Comparison of ENCODE assay signal across 8 mouse cellular contexts in the genomic region with DNA sequence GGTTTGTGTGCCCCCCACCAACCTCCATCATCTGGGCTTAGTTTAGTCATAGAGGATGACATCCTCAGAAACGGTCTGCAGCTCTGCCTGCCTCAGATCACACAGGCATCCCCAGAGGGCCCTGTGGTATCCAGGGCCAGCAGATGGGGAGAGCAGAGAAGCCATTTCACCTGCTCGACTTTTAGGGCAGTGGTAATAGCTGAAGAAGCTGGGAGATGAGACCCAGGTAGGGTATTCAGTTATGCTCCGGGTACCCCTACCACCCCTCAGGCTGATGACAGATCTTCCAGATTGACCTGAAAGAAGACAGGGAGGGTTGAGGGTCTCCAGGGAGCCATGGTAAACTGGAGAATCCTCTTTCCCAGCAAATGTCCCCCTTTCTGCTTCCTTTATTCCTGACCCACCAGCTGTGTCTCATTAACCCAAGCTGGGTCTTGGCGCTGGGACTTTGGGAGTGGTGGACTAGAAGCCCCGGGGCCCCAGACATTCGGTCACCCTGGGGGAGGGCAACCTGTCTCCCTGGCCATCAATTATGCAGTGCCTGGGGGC. TPM values are rescaled to one million over a fixed set of nuclear protein-coding genes. Genes with fewer than 3 reads are reported as not detected.
A peak's percentile ranks its signal among the peaks of the same experiment; 100 is the strongest.
DNase-seq lines count a peak whose midpoint lies in the region; ATAC-seq and TF ChIP-seq lines count a peak whose summit lies in the region.

No protein-coding gene starts in this region.

- peak overlapping the region; percentile 90 for H3K27ac ChIP-seq in embryonic facial prominence, embryonic 15.5 days (replicated peaks)
- H3K27ac ChIP-seq in limb, embryonic 10.5 days = peak overlapping the region; percentile 84
- peak overlapping the region; percentile 72 for H3K27ac ChIP-seq in olfactory bulb, adult 2 months (ENCODE audit: insufficient read depth, low read depth, low read length)

- peak; percentile 8 for DNase-seq in layer of hippocampus, adult 11-12 months (ENCODE audit: low spot score)
- DNase-seq in layer of hippocampus, postnatal 25 days (ENCODE audit: extremely low spot score in 1 of 2, low spot score in 1 of 2) = no peak
- DNase-seq in limb, embryonic 10.5 days (ENCODE audit: low spot score) = peak; percentile 59
- no peak for DNase-seq in right cerebral cortex, adult 18-20 months
- DNase-seq in adrenal gland, postnatal 36 days = no peak
- DNase-seq in cerebellum, postnatal 4 days (ENCODE audit: low spot score in 2 of 2) = no peak

- TF ChIP-seq CTCF in olfactory bulb, adult 2 months (IDR thresholded peaks at IDR 0.05; ENCODE audit: insufficient read depth, low read depth, low read length) = no peak

- H3K36me3 ChIP-seq in embryonic facial prominence, embryonic 15.5 days = peaks cover 6% of the 10 kb centered on the region; the same call in 1 of the 2 replicates
- H3K36me3 ChIP-seq in limb, embryonic 10.5 days = peaks cover 20% of the 10 kb centered on the region

- 14% methylated on average over 6 of the region's 6 CpGs for WGBS in embryonic facial prominence, embryonic 15.5 days
- WGBS in limb, embryonic 10.5 days = 6% methylated on average over 6 of the region's 6 CpGs
- 18% methylated on average over 6 of the region's 6 CpGs for WGBS in olfactory bulb, adult 2 months

- peak overlapping the region; percentile 63 for H3K4me3 ChIP-seq in embryonic facial prominence, embryonic 15.5 days (replicated peaks)
- H3K4me3 ChIP-seq in limb, embryonic 10.5 days = peak overlapping the region; percentile 64
- peak overlapping the region; percentile 67; the same call in 1 of the 2 replicates for H3K4me3 ChIP-seq in olfactory bulb, adult 2 months (ENCODE audit: insufficient read depth, low read depth, low read length)

- H3K9me3 ChIP-seq in embryonic facial prominence, embryonic 15.5 days (replicated peaks) = no peaks in the 10 kb centered on the region
- no peaks in the 10 kb centered on the region for H3K9me3 ChIP-seq in limb, embryonic 10.5 days (replicated peaks)

- no peak overlapping the region for H3K9ac ChIP-seq in embryonic facial prominence, embryonic 15.5 days

- ATAC-seq in embryonic facial prominence, embryonic 15.5 days (ENCODE audit: insufficient number of reproducible peaks, low FRiP score, low TSS enrichment, low read depth) = no peak

- no peaks in the 10 kb centered on the region for H3K27me3 ChIP-seq in embryonic facial prominence, embryonic 15.5 days
- H3K27me3 ChIP-seq in limb, embryonic 10.5 days (ENCODE audit: low read depth, poor library complexity, severe bottlenecking) = no peaks in the 10 kb centered on the region

- TF ChIP-seq POLR2A in olfactory bulb, adult 2 months (IDR thresholded peaks at IDR 0.05; ENCODE audit: insufficient read depth, low read depth, low read length) = no peak

- H3K4me2 ChIP-seq in embryonic facial prominence, embryonic 15.5 days (replicated peaks) = peak overlapping the region; percentile 91

- H3K4me1 ChIP-seq in embryonic facial prominence, embryonic 15.5 days = peaks cover 52% of the 10 kb centered on the region
- H3K4me1 ChIP-seq in limb, embryonic 10.5 days = peaks cover 51% of the 10 kb centered on the region
- peaks cover 26% of the 10 kb centered on the region for H3K4me1 ChIP-seq in olfactory bulb, adult 2 months (ENCODE audit: control insufficient read depth, insufficient read depth, low read length)

RNA-seq across cellular contexts. Expression of gene Map3k12, which starts 5.5 kb away (rescaled TPM):
- 100 to 1,000 TPM in 1 of 2 experiments, 10 to 100 TPM in 1; 94.0 to 102 TPM for total RNA-seq in layer of hippocampus, postnatal 25 days (2021)
- polyA plus RNA-seq in embryonic facial prominence, embryonic 15.5 days (2015; fragmentation: Nextera tagmentation; extraction: Ambion mirVana) = 19.8 and 21.3 TPM in 2 replicates
- polyA plus RNA-seq in limb, embryonic 10.5 days (2016; fragmentation: Nextera tagmentation; extraction: Ambion mirVana) = 23.8 and 27.7 TPM in 2 replicates
- not detected in 2 replicates for polyA plus RNA-seq in olfactory bulb, adult 2 months (2012; ENCODE audit: insufficient read depth, insufficient read length, low replicate concordance, missing spikeins)
- total RNA-seq in adrenal gland, postnatal 36 days (2021) = 1 to 10 TPM; 8.0 to 8.9 TPM

RNA-seq across cellular contexts. Expression of gene Tarbp2, which starts 6.6 kb away (rescaled TPM):
- 10 to 100 TPM; 32.8 to 40.4 TPM for total RNA-seq in layer of hippocampus, postnatal 25 days (2021)
- 83.9 and 94.7 TPM in 2 replicates for polyA plus RNA-seq in embryonic facial prominence, embryonic 15.5 days (2015; fragmentation: Nextera tagmentation; extraction: Ambion mirVana)
- polyA plus RNA-seq in limb, embryonic 10.5 days (2016; fragmentation: Nextera tagmentation; extraction: Ambion mirVana) = 143 and 150 TPM in 2 replicates
- not detected in 2 replicates for polyA plus RNA-seq in olfactory bulb, adult 2 months (2012; ENCODE audit: insufficient read depth, insufficient read length, low replicate concordance, missing spikeins)
- 10 to 100 TPM; 32.5 to 33.5 TPM for total RNA-seq in adrenal gland, postnatal 36 days (2021)

RNA-seq across cellular contexts. Expression of gene Gm10337, which starts 7.8 kb away (rescaled TPM):
- not detected for total RNA-seq in layer of hippocampus, postnatal 25 days (2021)
- polyA plus RNA-seq in embryonic facial prominence, embryonic 15.5 days (2015; fragmentation: Nextera tagmentation; extraction: Ambion mirVana) = 5.1 TPM in 1 of 2 replicates, not detected in the other
- 3.8 and 4.8 TPM in 2 replicates for polyA plus RNA-seq in limb, embryonic 10.5 days (2016; fragmentation: Nextera tagmentation; extraction: Ambion mirVana)
- polyA plus RNA-seq in olfactory bulb, adult 2 months (2012; ENCODE audit: insufficient read depth, insufficient read length, low replicate concordance, missing spikeins) = not detected in 2 replicates
- total RNA-seq in adrenal gland, postnatal 36 days (2021) = not detected

RNA-seq across cellular contexts. Expression of gene Npff, which starts 13.4 kb away (rescaled TPM):
- 1 to 10 TPM; 2.1 to 3.0 TPM for total RNA-seq in layer of hippocampus, postnatal 25 days (2021)
- 3.8 and 3.9 TPM in 2 replicates for polyA plus RNA-seq in embryonic facial prominence, embryonic 15.5 days (2015; fragmentation: Nextera tagmentation; extraction: Ambion mirVana)
- polyA plus RNA-seq in limb, embryonic 10.5 days (2016; fragmentation: Nextera tagmentation; extraction: Ambion mirVana) = 1.7 and 1.8 TPM in 2 replicates
- not detected in 2 replicates for polyA plus RNA-seq in olfactory bulb, adult 2 months (2012; ENCODE audit: insufficient read depth, insufficient read length, low replicate concordance, missing spikeins)
- total RNA-seq in adrenal gland, postnatal 36 days (2021) = 1 to 10 TPM; 2.5 to 3.6 TPM

RNA-seq across cellular contexts. Expression of gene Pcbp2, which starts 41.0 kb away (rescaled TPM):
- 100 to 1,000 TPM; 449 to 472 TPM for total RNA-seq in layer of hippocampus, postnatal 25 days (2021)
- polyA plus RNA-seq in embryonic facial prominence, embryonic 15.5 days (2015; fragmentation: Nextera tagmentation; extraction: Ambion mirVana) = 223 and 231 TPM in 2 replicates
- polyA plus RNA-seq in limb, embryonic 10.5 days (2016; fragmentation: Nextera tagmentation; extraction: Ambion mirVana) = 230 and 235 TPM in 2 replicates
- polyA plus RNA-seq in olfactory bulb, adult 2 months (2012; ENCODE audit: insufficient read depth, insufficient read length, low replicate concordance, missing spikeins) = 834 and 975 TPM in 2 replicates
- 100 to 1,000 TPM; 724 to 759 TPM for total RNA-seq in adrenal gland, postnatal 36 days (2021)

Comparison
In these comparisons a context has a peak if more than half of its experiments do, and no peak if none do; other contexts are left out.
1. DNase-seq: peak in layer of hippocampus, adult 11-12 months (single experiment) and limb, embryonic 10.5 days (single experiment); none in layer of hippocampus, postnatal 25 days (0 of 2), right cerebral cortex, adult 18-20 months (single experiment), adrenal gland, postnatal 36 days (0 of 2) and cerebellum, postnatal 4 days (0 of 2).
2. RNA of gene Tarbp2, which starts 6.6 kb away (polyA plus RNA-seq): 143 to 150 TPM in limb, embryonic 10.5 days and 83.9 to 94.7 TPM in embryonic facial prominence, embryonic 15.5 days; not detected in olfactory bulb, adult 2 months; every median in the first group is over 10 times any median in the second.
3. Peak in every context shown above with its lines, with median percentiles within 50 percentile points of each other: H3K27ac ChIP-seq and H3K4me3 ChIP-seq.